Mouse (Mus musculus) ovary, postnatal 10 days (tissue): Measurements from ENCODE around the gene Gm49361.

Source experiments
- DNase-seq: peaks from one replicate; pipeline ENCODE4 v3.0.0; 2022; ENCODE audit warnings: low spot score

Gene Gm49361

DNA sequence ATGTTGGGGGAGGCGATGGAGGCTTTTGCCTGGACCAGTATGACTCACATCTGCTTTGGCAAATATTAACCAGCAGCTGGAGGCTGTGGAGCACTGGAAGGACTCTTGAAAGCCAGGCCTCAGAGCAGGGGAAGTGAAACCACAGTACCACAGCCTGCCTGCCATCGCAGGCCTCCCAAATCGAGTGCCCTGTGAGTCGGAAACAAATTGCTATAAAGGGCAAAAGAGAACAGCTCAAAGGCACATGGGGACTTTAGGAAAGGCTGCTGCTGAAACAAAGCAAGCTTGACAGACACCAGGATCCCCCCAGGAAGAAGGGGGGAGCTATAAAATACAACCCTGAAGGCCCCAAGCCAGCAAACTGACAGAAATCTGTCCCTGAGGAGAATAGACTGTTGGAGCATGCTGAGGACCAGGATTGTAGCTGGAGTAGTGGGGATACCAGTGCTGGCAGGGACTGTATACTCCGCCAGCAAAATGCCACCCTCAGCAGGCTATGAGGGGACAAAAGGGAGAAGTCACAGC, 15.9 kb downstream of the Gm49361 start:
- DNase-seq: no peak

DNA sequence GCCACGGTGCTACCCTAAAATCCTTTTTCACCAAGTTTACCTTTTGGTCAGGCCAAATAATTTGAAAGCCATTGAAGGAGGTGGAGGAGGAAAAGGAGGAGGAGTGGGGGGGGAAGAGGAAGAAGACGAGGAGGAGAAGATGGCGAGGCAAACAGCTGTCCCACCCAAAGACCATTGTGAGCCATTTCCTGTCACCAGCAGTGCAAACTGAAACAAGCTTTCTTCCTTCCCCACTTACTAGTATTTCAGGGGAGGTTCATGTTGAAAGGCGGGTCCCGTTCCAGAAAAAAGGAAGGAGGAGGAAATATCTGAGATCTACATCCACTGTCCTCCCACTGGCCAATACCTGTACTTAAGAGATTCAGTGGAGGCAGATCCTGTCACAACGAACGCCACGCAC, 16.5 kb downstream of the Gm49361 start:
- DNase-seq: no peak

GRCm38 (mm10) chr14:57726172-57726571, 19.7 kb downstream of the Gm49361 start:
- DNase-seq: no peak

DNA sequence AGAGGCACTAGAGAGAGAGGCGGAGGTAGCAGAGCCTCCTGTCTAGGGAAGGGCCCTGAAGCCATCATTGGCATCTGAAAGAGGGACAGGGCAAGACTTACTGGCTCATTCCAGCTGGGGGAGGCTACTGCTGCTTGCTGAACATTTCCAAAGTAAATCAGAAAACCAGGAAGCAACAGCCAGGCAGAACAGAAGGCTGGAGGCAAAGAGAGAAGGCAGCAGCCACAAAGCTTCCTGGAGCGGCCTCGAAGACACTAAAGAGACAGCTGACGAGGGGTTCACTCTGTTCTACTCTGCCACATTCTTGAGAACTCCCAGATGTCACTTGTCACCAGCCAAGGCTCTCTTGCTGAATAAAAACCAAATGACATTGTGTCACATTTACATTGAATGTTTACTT, 21.4 kb downstream of the Gm49361 start:
- no peak for DNase-seq

DNA sequence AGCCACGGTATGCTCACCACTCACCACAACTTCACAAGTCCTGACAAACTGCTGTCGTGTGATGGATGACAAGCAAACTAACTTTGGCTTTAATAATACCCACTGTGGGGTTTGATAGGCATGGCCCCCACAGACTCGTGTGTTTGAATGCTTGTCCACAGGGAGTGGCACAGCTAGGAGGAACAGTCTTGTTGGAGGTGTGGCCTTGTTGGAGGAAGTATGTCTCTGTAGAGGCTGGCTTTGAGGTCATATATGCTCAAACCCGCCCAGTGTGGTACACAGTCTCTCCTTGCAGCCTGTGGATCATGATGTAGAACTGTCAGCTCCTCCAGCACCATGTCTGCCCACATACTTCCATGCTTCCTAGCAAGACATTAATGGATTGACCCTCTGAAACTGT, 27.7 kb downstream of the Gm49361 start:
- DNase-seq: no peak

GRCm38 (mm10) chr14:57716601-57717245, 29.2 kb downstream of the Gm49361 start:
- DNase-seq: no peak

GRCm38 (mm10) chr14:57712884-57713283, 33.0 kb downstream of the Gm49361 start:
- DNase-seq: no peak

GRCm38 (mm10) chr14:57711059-57711458, 34.8 kb downstream of the Gm49361 start:
- no peak for DNase-seq

DNA sequence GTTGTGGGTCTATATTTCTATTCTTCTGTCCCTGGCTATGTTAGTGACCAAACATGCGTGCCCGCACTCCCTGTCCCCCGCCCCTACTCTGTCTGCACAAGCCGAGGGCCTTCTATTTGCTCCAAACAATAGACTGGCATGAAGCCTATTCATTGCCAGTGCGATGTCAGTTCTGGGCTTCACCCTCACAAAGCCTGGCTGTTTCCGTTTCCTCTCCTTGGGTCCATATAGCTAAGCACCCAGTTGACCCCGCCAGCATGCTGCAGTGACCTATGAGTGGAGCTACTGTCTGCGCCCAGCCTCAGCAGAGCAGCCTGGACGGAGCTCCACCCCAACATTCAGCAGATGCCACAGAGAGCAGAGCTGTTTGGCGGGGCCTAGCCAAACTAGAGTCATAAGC, 36.7 kb downstream of the Gm49361 start:
- no peak for DNase-seq

- DNase-seq: no peak
Observed at GRCm38 (mm10) chr14:57708580-57708979, 37.3 kb downstream of the Gm49361 start.

DNA sequence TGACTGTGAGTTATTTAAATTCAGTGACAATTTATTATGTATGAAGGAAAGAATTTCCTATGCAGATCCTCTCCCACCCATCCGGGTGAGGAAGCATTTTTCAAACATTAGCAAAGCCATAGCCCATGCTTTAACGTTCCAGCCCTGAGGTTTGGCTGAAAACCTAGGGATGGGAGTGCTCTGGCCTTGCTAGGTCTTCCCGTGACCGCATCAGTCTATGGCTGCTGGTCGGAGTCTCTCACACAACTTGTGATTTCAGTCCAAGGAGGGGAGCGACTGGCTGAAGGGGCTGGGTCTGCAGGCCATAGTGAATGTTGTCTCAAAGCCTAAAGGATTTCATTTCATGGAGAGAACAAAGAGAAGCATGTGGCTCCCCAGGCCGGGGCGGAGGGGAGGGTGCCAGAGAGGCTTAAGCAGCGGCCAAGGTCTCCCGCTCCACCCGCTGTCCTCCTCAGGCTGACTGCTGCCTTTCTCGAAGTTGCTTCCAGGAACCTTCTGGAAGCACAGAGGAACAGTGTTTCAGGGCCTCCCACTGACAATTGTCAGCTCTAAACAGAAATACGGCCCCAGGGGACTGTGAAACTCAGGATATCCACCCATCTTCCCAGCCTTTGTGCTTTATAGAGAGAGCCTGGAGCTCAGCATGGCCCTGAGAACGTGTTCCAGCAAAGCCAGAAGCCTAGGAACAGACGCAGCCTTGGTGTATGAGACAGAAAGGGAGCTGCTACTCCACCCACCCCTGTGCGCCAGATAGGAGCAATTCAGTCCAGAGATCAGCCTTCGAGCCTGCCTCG, 38.6 kb downstream of the Gm49361 start:
- no peak for DNase-seq

- no peak for DNase-seq
Observed at GRCm38 (mm10) chr14:57706760-57707099, 39.2 kb downstream of the Gm49361 start.

- no peak for DNase-seq
Observed at GRCm38 (mm10) chr14:57705759-57706158, 40.1 kb downstream of the Gm49361 start.

GRCm38 (mm10) chr14:57705075-57705474, 40.8 kb downstream of the Gm49361 start:
- DNase-seq: no peak

DNA sequence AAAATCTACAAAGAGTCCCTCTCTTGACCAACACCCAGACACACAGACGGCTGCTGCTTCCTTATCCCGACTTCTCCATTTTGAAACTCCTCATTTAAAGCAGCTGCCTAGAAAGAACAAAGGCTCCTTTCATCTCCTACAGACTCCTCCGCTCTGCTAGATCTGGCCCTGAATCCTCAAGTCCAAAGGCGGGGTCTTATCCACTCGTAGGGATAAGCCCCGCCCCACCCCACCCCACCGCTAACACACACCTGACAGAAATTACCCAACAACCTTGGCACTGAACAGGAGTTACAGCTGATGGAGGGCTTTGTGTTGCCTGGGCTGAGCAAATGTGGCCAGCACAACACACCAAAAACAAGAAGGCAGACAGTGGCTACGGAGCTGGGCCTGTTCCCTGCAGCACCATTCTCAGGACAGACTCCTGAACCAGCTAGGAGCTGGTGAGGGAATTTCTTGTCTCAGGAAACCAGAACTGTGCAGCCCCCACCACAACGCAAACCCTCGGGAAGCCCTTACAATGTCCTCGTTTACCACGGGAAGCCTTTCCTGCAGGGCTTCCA, 43.9 kb downstream of the Gm49361 start:
- DNase-seq: no peak

DNA sequence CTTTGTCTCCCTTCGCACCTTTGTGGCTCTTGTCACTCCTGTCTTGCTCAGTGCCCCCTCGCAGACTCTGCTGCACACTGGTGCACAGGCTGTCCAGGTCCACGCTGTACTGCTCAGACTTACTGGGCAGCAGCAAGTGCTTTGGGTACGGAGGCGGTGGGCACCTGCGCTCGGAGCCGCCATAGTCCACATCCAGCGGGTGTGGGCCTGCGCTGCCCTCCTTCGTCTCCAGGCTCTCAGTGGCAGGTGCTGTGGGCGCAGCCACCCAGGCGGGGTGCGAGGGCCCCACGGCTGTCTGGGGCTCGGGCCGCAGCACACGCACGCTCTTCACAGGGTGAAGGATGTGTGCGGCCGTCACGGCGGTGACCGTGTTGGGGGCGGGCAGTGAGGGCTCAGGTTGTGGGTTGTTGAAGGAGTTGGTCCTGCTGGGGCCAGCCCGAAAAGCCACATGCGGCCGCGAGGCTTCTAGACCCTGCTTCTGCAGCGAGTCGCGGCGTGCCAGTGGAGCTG, 46.4 kb downstream of the Gm49361 start:
- DNase-seq: no peak

- DNase-seq: no peak
Observed at GRCm38 (mm10) chr14:57699016-57699415, 46.9 kb downstream of the Gm49361 start.

DNA sequence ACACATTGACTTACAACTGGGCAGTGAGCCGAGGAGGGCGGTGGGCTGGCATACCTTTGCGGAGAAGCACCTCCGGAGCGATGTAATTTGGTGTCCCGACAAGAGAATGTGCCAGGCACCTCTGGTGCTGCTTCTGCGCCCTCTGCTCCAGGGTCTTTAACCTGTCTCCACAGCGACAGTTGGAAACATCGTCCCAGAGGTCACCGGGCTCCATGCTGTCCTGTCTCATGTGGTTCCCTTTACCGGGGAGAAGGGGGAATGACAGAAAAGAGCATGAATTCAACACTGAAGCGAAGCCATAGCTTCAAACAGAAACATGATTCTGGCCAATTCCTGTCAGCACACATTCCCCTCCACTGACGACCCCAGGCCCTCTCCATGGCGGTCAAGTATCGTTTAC, 49.8 kb downstream of the Gm49361 start:
- DNase-seq: no peak

DNA sequence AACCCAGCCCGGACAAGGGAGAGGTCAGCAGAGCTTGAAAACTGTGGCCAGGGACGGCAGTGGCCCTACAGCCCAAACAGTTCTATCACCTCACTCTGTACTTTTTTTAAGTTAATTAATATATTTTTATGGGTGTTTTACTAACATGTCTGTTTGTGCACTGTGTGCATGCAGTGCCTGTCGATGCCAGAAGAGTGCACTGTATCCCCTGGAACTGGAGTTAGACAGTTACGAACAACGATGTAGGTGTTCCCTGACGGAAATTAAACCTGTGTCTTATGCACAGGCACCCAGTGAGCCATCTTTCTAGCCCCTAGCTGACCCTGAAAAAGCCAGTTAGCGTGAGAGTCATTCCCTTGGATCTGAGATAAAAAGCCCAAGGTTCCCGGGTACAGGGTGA, 50.4 kb downstream of the Gm49361 start:
- no peak for DNase-seq

- DNase-seq: no peak
Observed at GRCm38 (mm10) chr14:57694246-57694645, 51.7 kb downstream of the Gm49361 start.

GRCm38 (mm10) chr14:57692517-57693130, 53.3 kb downstream of the Gm49361 start:
- no peak for DNase-seq

- DNase-seq: no peak
Observed at GRCm38 (mm10) chr14:57691316-57691715, 54.6 kb downstream of the Gm49361 start.

GRCm38 (mm10) chr14:57690681-57691080, 55.2 kb downstream of the Gm49361 start:
- no peak for DNase-seq
